Mouse (Mus musculus): ENCODE results near the gene Samd14.

Gene Samd14

GRCm38 (mm10) chr11:95074694-95075093 is 65.0 kb downstream of the Samd14 start:
- no peak for DNase-seq (ENCODE audit: low spot score)

- no peak for DNase-seq (ENCODE audit: low spot score)
Observed at GRCm38 (mm10) chr11:95075197-95076040, 65.7 kb downstream of the Samd14 start.
